Mouse (Mus musculus): ENCODE data around the gene Ubp1.

The Ubp1 gene

GRCm38 (mm10) chr9:114014034-114014433 is 83.3 kb downstream of the Ubp1 start:
- DNase-seq (ENCODE audit: low spot score in 2 of 2) = no peak

- no peak for DNase-seq (ENCODE audit: low spot score in 2 of 2)
Observed at GRCm38 (mm10) chr9:114015724-114016123, 85.0 kb downstream of the Ubp1 start.

- DNase-seq (ENCODE audit: low spot score in 2 of 2) = no peak
Observed at GRCm38 (mm10) chr9:114016402-114016801, 85.7 kb downstream of the Ubp1 start.

DNA sequence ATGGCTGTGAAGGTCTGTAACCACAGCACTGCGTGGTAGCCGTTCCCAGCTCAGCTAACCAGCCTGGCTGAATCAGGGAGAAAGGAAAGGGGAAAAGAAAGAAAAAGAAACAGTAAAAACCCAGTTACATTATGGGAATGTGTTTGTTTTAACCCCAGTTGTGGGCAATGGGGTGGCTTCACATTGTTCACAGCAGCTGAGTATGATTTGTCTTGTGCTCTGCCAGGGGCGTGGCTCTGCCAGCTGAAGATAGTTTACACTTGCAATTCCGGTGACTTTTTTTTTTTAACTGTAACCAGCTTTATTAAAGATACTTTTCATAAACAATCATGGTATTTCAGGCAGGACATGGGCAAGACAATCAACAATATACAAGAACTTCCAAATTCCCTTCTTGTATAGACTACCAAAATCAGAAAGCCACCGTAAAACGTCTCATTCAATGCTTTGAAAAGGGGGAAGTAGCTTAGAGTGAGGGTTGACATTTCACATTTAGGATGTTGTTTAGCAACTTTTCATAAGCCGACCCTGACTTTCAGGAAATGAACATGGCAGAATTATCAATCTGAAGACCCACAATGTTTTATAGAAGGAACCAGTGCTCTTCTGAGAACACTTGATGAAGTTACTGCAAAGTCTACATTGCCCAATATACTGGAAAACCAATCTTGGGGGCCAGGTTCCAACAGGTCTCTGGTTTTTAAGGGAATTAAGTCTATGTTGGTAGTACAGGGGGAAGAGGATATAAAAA is 88.5 kb downstream of the Ubp1 start:
- DNase-seq (ENCODE audit: low spot score in 2 of 2) = no peak

- no peak for DNase-seq (ENCODE audit: low spot score in 2 of 2)
Observed at GRCm38 (mm10) chr9:114022141-114022540, 91.4 kb downstream of the Ubp1 start.

- DNase-seq (ENCODE audit: low spot score in 2 of 2) = no peak
Observed at GRCm38 (mm10) chr9:114025182-114025581, 94.4 kb downstream of the Ubp1 start.

GRCm38 (mm10) chr9:114025846-114026245 is 95.1 kb downstream of the Ubp1 start:
- no peak for DNase-seq (ENCODE audit: low spot score in 2 of 2)

GRCm38 (mm10) chr9:114026261-114026934 is 95.7 kb downstream of the Ubp1 start:
- DNase-seq (ENCODE audit: low spot score in 2 of 2) = peak in 1 of 2 experiments; percentile 20

All from heart, adult 9 months (tissue).